9 mouse cellular contexts compared by ENCODE assay signal in genomic region chr10:5841369-5841768, GRCm38 (mm10). TPM values are rescaled to one million over a fixed set of nuclear protein-coding genes. Genes with fewer than 3 reads are reported as not detected.
DNase-seq lines count a peak whose midpoint lies in the region; ATAC-seq and TF ChIP-seq lines count a peak whose summit lies in the region.
"Had no signal": no experiment of that assay in that cellular context is flagged by ENCODE, and none has a peak within 500 bp of the region (broad histone marks: within the 10 kb centered on the region; RNA-seq: fewer than 3 reads in every experiment).

No protein-coding gene starts in this region.

- H3K4me3 ChIP-seq in cortical plate, adult 2 months (ENCODE audit: insufficient read depth, low read length): no peak overlapping the region
- H3K4me3 ChIP-seq: neural tube, embryonic 12.5 days had no signal

- ATAC-seq in CD4-positive, CD25-positive, alpha-beta regulatory T cell, adult 4 months: peak; percentile 76
- peak; percentile 51 for ATAC-seq in neutrophil, adult 5-6 weeks (ENCODE audit: extremely low read depth, insufficient number of reproducible peaks, low FRiP score, poor library complexity, severe bottlenecking)
- ATAC-seq in erythroid progenitor cell, adult 5-6 weeks (replicated peaks; ENCODE audit: low FRiP score, poor library complexity, severe bottlenecking): no peak

- no peak overlapping the region for H3K27ac ChIP-seq in cortical plate, adult 2 months (ENCODE audit: insufficient read depth, low read length)
- H3K27ac ChIP-seq: neural tube, embryonic 12.5 days had no signal

- no peak for TF ChIP-seq POLR2A in cortical plate, adult 2 months (IDR thresholded peaks at IDR 0.05; ENCODE audit: extremely low read depth, insufficient read depth, low read length)

- peak; percentile 51; the same call in 1 of the 2 replicates for TF ChIP-seq CTCF in cortical plate, adult 2 months (IDR thresholded peaks at IDR 0.05; ENCODE audit: extremely low read depth, insufficient read depth, low read length)

- DNase-seq in layer of hippocampus, adult 11-12 months (ENCODE audit: low spot score): peak; percentile 47
- DNase-seq in layer of hippocampus, adult 9-10 months (ENCODE audit: low spot score): no peak
- peak; percentile 12 for DNase-seq in Muller cell, postnatal 12 days (ENCODE audit: inconsistent ontology term)
- peak; percentile 48 to 82 for DNase-seq in kidney, postnatal 25 days

- H3K4me1 ChIP-seq in cortical plate, adult 2 months (ENCODE audit: control insufficient read depth, insufficient read depth, low read length): no peaks in the 10 kb centered on the region
- H3K4me1 ChIP-seq: neural tube, embryonic 12.5 days had no signal

RNA-seq across cellular contexts. Expression of gene Mtrf1l, which starts 17.7 kb away (rescaled TPM):
- polyA plus RNA-seq in CD4-positive, CD25-positive, alpha-beta regulatory T cell, adult 4 months (2017; shearing (Covaris generic)): 1 to 10 TPM; 7.3 to 8.0 TPM
- polyA plus RNA-seq in cortical plate, adult 2 months (2012; rRNA removed): 6.6 and 7.0 TPM in 2 replicates
- total RNA-seq in neutrophil, adult 5-6 weeks (2017): 27.7 and 31.0 TPM in 2 replicates
- total RNA-seq in erythroid progenitor cell, adult 5-6 weeks (2015; ENCODE audit: low replicate concordance): 23.5 and 37.8 TPM in 2 replicates
- 50.7 and 100 TPM in 2 replicates for total RNA-seq in erythroid progenitor cell, adult 5-6 weeks (2017; ENCODE audit: low replicate concordance)

RNA-seq across cellular contexts. Expression of gene Fbxo5, which starts 36.0 kb away (rescaled TPM):
- 10 to 100 TPM; 12.5 to 18.1 TPM for polyA plus RNA-seq in CD4-positive, CD25-positive, alpha-beta regulatory T cell, adult 4 months (2017; shearing (Covaris generic))
- polyA plus RNA-seq in cortical plate, adult 2 months (2012; rRNA removed): 1.4 and 2.0 TPM in 2 replicates
- total RNA-seq in neutrophil, adult 5-6 weeks (2017): 6.1 and 7.8 TPM in 2 replicates
- 201 and 247 TPM in 2 replicates for total RNA-seq in erythroid progenitor cell, adult 5-6 weeks (2015; ENCODE audit: low replicate concordance)
- total RNA-seq in erythroid progenitor cell, adult 5-6 weeks (2017; ENCODE audit: low replicate concordance): 178 and 231 TPM in 2 replicates

Comparison
In these comparisons a context has a peak if more than half of its experiments do, and no peak if none do; other contexts are left out.
1. RNA of gene Fbxo5, which starts 36.0 kb away (total RNA-seq): 178 to 247 TPM in erythroid progenitor cell, adult 5-6 weeks; 6.1 to 7.8 TPM in neutrophil, adult 5-6 weeks; every median in the first group is over 10 times any median in the second.